Mouse (Mus musculus) adrenal gland, postnatal 36 days (tissue): Measurements from ENCODE around the gene Fmo6. TPM values are rescaled to one million over a fixed set of nuclear protein-coding genes. Genes with fewer than 3 reads are reported as not detected.

Source experiments
- DNase-seq, 2 experiments: peaks; one replicate each; pipeline ENCODE4 v3.0.0; 2021; ENCODE audit warnings: mixed read lengths in 1 of 2
- long read RNA-seq, 2 experiments: library from polyadenylated mRNA; stranded (forward); transcript quantifications; one replicate each; pipeline ENCODE4 v2.0.0; 2021; ENCODE audit warnings: borderline sequencing depth in 2 of 2
- total RNA-seq, 2 experiments: library from RNA; stranded (reverse); gene quantifications; 2 replicates each; pipeline ENCODE4 v1.2.3; 2021

The Fmo6 gene
- not detected for total RNA-seq
- long read RNA-seq, experiment 1, result 0 reads
- long read RNA-seq, experiment 2, result 0 reads

DNA sequence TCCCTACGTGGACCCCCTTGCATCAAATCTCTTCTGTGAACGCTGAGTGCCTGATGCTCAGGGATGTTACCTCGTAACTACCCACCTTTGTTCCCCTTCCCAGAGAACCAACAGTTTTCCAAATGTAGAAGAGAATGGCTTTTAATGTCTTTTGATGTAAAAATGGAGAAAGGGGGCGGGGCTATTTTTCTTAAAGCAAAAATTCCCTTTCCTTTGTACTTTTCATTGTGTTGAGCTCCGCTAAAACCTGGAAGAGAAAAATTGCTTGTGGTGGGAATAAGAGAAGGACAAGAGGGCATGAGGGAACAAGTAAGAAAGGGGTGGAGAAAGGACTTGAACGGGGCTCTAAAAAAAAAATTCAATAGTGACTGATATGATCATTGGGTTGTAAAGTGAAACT is at the start of gene Fmo6:
Fmo6 (minus strand) TSS at position 101 of the 400 bp plus-strand sequence.
- DNase-seq, result no peak

DNA sequence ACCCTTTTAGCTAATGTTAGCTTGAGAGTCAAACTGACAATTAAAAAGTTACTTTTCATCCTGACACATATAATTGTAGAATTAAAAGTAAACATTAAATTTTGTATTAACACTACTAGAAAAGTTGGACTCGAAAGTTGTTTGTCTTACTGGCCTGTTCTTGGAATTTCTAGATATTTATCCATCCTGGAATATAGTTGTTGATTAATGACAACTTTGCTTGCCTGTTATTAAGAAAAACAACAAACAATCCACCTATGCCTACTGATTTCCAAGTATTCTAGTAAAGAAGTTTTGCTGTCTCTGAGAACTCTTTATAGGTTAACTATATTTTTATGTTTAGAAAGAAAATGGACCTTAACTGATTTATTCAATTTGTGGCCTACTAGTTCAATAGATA is 49.5 kb upstream of the Fmo6 start:
- DNase-seq, result no peak

DNA sequence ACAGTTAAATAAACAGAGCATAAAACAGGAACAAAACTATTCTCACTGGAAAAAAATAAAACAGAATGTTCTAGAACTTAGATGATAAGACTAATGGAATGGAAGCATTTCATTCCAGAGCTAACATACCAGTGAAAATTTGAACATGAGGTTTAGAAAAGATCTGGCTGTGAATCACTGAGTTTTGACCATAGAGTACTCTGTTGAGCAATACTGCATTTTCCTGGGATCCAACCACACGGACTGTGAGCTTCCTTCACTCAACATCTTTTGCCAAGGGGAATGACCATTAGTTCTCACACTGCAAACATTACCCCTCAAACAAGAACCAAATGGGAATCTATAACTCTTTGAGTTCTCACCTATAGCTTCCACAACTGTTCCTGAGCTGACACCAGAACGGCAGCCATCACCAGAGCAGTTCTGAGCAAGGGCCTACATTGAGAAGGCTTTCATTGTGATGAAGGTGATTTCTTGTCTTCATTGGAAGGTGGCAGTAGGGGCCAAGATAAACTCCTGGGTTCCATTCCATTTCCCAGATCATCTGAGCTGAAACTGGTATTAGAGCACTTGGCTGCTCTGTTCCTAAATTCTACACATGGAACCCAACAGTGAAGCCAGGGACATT is 48.9 kb upstream of the Fmo6 start:
- DNase-seq, result no peak

DNA sequence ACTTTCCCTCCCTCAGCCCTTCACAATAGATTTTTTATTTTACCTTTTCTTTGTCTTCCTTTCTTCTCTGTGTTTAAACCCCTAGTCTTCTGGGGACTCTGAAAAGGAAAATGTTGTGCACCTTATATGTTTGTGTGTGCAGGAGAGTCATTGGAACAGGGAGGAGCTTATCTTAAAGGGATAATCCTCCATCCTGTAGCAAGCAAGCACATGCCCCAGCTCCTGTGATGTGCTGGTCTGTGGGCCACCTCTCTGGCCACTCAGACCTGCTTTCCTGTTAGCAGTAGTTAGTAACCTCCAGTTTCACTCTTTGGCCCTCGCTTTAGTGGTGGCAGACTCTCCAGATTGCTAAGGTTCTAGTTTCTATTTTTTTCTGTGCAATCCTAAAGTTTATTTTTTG is 47.1 kb upstream of the Fmo6 start, which contains the start of gene Fmo3:
Fmo3 (minus strand) TSS at position 101 of the 400 bp plus-strand sequence.
- DNase-seq, result no peak

DNA sequence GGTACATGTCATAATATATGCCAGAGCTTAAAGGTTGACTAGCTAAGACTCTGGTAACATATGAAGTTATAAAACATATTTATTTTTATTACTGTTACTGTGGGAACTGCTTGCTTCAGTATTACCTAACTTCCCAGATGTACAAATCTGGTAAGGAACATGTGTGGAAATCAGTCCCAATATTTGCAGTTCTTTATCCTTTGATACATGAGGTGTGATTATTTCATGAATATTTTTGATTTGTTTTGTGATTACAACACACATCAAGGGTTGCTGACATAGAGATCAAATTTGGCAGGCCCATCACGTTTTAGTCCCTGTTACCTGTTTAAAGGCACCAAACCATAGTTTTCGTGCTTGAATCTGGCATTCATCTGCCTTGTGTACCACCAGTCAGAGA is 26.2 kb upstream of the Fmo6 start:
- no peak for DNase-seq

DNA sequence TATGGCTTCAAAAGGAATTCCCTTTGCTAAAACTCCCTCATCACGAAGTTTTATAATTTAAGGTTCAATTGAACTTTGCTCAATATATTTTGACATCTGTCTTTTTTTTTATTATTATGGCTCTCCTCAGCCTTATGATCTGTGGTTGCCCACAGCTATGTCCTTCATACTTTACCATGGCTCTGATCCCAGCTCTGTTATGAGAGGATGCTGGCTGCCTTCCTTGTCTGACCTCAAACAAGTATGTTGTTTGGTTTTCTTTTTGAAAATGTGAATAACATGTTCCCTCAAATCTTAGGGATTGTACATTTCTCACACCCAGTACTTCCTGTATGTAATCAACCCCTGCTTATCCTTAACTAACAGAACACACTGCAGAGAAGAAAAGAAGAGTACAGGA is 20.1 kb upstream of the Fmo6 start:
- DNase-seq, result no peak

DNA sequence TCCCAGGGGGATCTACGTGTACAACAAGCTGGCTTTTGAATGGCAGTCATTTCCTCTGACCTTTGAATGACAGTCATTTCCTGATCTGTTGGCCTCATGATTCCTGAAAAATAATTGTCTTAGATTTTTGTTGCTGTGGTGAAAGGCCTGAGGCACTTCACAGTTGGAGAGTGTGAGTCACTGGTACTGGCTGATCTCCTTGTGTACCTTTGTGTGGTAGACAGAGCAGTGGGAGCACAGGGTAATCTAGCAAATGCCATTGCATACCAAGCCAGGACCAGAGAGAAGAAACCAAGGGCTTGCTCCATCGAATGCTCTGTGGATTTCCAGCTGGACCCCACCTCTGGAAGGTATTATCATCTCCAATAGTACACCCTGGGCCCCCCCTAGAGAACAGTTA is 15.8 kb upstream of the Fmo6 start:
- no peak for DNase-seq

DNA sequence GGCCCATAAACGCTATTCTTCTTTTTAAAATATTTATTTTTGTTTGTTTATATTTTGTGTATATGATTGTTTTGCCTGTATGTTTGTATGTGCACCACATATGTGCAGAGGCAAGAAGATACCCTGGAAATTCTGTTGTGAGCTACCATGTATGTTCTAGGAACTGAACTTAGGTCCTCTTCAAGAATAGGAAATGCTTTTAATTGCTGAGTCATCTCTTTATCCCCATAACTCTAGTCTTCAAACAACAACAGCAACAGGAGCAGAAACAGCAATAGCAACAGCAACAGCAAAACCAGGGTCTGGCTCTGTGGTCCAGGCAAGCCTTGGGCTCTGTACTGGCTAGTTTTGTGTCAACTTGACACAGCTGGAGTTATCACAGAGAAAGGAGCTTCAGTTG is 12.4 kb upstream of the Fmo6 start:
- no peak for DNase-seq

DNA sequence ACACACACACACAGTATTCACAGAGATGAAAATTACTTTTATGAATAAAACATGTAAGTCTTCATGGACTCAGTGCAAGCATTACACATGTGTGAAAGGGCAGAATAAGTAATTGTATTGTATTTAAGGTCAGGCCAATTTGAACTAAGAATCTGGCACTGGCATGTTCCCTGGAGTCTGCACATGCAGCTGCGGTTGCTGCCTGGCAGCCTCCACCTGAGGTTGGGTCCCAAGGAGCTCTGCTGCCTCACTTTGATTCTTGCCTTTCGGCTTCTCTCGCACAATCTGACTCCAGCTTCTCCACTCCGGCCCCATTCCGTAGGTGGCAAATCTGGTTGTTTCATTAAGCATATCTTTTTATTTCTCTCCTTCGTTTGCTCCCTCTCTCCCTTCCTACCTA is 10.6 kb upstream of the Fmo6 start:
- DNase-seq, result no peak

DNA sequence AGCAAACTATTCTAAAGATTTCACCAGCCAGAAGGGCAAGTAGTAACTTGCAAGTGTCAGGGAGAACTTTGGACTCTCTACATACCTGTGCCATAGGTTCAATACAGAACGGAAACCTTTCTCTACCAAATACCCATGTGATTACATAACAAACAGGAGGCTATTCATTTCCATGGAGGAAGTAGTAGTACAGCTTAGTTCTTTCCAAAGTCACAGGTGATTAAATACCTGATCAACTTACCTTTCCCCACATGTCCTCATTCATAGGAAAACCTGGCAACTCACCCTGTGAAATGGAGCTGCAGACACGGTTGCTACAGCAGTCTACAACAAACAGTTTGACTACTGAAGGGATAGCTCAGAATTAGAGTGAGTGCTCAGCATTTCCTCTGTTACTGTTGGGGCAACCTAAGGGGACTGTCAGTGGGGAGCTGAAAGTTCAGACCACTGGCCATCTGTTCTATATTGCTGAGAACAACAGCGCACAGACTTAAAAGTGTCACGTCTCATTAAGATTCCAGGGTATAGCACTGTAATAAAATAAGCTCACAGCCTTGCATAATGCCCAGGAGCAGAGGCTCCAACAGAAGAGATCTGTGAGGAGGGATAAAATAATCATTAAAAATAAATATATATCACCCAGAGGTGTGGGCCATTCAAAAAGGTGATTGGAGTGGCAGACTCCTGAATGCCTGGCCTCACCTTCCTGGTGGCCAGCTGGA is 9.7 kb upstream of the Fmo6 start:
- DNase-seq, result no peak

DNA sequence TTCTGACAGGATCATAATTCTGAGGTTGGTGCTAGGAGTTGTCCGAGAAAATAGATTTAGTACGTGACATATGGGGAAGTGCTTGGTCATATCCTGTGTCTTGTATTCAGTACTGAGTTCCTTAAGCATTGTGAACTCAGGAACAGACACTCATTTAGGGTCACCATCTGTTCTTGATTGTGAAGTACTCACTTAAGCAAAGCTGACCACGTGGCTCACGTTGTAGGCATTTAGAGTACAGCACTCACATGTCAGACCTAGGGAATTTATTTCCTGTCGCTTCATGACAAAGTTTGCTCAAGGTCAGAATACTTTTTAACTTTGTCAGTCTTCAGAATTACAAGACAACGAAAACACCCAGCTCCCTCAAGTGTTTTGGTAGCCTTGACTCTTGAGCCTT is 6.4 kb upstream of the Fmo6 start:
- DNase-seq, result no peak

DNA sequence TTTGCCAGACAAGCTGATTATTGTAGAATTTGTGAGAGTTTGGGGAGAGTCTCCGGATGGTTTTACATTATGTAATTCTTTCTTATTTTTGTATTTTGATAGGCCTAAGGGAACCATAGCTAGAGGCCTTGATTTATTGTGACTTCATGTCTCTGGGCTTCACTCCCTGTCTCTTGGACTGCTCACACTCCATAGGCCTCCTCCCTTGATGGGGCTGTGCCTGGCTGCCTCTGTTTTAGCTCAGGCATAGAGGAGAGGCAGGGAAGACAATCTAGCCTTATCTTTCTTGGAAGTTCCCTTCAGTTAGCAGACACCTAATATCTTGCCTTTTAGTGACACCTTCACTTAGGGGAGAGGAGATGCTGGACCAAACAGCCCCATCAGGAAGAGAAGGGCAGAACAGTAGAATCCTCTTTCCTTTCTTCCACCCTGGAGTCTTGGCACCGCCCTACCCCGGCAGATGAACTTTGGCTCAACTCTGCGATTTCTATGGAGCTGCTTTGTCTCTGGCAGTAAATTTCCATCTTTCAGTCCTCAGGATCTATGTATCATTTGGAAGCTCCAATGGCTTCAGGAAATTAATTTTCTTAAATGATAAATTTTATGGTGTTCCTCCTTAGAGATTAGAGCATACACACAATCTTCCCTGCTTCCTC is 1.5 kb upstream of the Fmo6 start:
- peak; percentile 16 to 19 for DNase-seq

DNA sequence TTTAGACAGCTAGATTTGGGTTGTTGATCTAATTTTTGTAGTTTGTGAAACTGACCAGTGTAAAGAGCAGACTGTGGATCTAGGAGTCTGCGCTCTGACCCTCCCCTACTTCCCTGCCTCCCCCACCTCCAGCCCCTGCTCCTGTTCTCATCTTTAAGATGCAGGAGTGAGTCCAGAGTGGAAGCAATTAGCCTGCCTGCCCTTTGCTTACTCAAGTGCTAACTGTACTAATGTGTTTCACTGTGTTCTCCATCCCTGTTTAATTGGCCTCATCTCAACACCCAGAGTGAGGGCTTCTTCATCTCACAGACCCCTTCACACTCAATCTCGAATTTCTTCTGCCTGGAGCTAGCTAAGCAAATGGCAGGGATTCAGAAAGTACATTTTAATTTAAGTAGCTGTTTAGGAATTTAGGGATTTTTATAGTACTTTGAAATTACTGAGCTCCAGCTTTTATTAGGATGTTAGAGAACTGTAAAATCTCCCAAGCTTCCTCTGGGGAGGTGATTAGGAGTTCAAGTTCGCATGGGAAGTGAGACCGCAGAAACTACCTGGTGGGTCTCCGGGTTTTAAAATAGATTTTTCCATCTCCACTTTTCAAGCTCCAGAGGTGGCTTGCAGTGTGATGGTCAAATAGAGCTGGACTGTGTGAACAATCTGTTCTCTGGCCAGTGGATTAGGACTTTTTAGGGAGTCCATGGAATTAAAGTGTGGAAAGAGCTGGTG is 818 bp upstream of the Fmo6 start:
- DNase-seq, result no peak

DNA sequence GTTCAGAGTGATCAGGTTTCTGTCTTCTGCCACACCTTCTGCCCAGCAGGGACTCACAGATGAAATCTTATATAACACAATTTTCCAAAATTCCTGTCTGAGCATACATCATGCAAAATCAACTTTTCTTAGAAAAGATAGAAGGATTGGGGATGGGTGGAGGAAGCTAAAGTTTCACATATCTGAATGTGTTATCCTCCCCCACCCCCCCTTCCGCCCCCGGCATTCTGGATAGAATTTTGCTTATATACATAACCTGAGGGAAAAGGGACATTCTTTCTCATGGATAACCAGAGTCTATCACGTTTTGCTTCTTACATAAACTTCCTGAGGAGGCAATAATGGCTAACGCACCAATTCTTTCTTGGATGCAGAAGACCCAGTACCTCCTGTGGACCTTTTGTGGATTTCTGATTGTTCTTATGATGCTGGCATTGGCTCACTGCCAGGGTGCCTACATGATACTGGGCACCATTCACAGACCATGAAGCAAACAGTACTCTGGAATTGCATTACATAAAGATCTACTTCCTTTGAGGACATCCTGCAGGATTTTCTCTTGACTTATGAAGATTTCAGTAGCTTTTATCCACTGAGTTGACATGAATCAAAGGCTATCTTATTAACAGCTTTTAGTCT is 2.8 kb downstream of the Fmo6 start:
- no peak for DNase-seq

DNA sequence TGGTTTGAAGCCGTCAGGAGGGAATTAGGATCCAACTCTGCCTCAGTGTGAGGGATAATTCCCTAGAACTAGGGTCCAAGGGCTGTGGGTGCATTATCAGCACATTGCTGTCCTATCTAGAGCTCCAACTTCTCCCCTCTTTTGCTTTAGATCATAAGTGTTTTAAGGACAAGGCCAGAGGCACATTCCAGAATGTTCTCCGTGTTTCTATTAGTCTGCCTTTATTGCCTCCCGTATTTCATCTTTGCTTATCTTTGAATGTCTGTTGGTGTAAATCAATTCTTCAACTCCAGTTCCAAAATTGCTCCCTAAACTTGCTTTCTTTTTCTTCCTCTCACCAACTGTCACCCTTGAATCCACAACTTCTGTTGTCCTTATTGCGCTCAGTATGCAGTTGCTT is 4.9 kb downstream of the Fmo6 start:
- no peak for DNase-seq

DNA sequence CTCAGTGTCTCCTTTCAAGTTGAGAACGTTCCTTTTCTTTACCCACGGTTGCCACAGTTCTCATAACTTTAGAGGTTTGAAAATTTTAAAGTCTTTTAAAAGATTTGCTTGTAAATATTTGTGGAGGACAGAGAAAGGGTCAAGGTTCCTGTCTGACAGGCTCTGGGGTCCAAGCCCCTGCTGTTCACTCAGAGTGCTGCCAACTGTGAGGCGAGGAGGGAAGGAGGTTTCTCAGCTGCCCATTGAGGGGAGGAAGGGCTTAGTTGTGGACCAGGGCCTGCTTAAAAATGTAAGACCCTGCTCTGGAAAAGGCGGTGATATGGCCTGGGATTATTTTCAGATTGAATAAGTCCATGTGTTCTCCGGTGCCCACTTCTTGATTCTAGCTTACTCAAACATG is 5.4 kb downstream of the Fmo6 start:
- DNase-seq, result no peak

DNA sequence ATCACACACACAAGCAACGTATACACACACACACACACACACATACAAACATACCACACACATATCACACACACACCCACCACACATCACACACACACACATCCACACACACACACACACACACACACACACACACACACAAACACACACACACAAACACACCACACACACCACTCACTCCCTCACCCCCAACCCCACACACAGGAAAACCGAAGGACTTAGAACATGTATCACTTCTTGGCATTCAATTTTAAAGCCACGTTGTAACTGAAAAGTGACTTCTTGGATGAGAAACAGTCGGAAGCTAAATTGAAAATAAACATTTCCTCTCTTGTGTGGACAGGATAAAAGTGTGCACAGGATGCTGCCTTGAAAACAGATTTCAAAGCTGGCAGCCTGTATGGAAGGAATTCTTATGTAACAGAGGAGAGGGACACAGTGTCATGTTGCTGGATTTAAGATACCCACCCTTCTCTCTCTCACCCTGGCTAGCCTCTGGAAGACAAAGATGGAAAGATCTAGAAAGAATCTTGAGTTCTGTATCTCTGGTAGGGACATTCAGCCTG is 5.9 kb downstream of the Fmo6 start:
- no peak for DNase-seq

DNA sequence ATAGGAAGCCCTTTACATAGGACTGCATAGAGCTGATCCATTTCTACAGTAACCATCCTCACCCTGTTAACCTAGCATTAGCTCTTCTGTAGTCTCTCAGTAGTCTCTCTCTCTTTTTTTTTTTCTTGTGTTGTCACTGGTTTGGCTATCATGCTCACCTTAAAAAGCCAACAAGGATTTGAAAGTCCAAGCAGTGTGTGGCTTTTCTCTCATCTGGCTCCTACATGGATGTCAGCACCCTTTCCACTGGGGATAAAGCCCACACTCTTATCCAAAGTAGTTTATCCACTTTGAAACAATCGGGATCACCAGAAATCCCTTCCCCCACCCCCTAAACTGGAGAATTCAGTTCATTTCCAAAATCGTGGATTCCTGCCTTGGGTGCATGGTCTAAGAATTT is 6.7 kb downstream of the Fmo6 start:
- no peak for DNase-seq

DNA sequence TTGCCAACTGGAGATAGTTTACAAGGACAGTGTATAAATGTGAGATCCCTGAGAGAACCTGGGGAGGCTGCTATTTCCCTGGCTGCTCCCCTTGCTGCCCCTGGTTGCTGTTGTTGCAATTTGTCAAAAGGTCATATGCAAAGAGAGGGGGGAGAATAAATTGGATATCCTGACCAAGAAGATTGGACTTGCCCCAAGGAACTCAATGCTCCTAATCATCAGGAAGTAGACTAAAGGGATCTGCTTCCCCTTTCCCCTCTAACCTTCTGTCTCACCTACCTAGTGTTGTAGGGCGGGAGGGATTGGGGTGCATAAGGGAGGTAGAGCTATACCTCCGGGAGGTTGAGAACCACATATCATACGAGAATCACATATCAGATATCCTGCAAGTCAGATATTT is 8.2 kb downstream of the Fmo6 start:
- no peak for DNase-seq

DNA sequence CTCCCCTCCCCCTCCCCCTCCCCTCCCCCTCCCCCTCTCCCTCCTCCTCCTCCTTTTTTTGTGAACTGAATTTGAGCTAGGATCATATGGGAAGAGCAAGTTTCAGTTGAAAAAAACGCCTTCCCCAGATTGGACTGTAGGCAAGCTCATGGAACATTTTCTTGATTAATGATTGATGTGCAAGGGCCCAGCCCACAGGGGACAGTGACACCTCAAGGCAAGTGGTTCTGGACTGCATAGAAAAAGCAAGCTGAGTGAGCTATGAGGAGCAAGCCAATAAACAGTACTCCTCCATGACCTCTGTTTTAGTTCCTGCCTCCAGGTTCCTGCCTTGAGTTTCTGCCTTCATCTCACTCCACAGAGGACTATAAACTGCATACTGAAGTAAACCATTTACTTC is 12.2 kb downstream of the Fmo6 start:
- DNase-seq, result no peak

DNA sequence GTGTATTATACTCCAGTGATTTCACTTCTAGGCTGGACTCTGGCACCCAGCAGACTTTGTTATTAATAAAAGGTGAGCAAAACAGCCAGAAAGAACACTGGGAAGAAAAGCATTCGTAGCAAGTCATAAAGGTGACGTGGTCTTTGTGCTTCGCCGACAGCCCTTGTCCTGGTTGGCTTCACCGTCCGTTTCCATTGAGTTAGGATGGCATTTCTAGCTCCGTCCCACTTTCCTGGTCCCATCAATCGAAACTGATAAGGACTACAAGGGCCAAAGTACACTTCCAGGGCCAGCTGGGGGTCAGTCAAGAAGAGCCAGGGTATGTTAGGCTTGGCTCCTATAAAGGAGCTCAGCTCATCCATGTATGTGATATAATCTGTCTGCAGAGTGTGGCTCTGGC is 20.7 kb downstream of the Fmo6 start:
- no peak for DNase-seq

DNA sequence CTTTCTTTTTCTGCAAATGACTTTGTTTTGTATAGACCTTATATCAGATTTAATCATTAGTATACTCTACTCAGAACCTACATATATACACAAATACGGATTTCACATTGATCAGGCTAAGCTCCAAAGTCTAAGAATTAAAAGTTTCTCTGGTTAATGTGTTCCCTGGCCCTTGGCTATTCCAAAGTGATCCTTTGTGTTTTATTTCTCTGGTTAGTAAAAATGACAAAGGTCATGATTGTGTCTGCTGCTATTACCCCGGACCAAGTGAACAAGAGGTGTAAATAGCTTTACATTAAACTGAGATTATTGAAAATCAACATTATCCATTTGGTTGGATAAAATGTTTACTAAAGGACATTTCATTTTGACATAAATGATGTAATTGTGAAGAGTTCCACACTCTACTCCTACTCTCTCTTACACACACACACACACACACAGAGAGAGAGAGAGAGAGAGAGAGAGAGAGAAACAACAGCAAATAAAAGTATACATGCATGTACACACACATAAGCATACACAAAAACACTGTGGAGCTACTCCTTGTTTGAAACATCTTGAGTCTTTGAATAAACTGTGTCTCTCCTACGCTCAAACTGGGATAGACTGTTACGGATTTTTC is 22.3 kb downstream of the Fmo6 start:
- DNase-seq, result no peak
